Mouse (Mus musculus) retina, adult 2 months (tissue): ENCODE measurements around the gene Pkig.
"Not testable (repeated sequence)": the region's sequence is repeated elsewhere in the genome, so short reads cannot be mapped to it uniquely, and the experiment has no call there.

Experiments used
- DNase-seq: peaks from one replicate; pipeline ENCODE4 v3.0.0-alpha.2; 2012; ENCODE audit warnings: low read depth, low spot score

Gene Pkig

DNA sequence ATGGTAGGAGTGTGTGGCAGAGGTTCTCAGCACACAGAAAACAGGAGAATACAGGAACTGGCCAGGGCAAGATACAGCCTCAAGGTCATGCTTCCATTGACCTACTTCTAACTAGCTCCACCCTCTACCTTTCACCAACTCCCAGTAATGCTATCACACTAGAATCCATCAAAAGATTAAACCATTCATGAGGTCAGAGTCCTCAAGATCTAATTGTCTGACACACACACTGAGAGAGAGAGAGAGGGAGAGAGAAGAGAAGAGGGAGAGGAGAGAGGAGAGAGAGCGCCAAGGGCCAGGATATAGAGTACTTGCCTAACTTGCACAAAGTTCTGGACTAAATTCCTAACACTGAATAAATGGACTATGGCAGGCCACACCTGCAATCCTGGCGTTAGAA is 24.2 kb downstream of the Pkig start:
- no peak for DNase-seq

DNA sequence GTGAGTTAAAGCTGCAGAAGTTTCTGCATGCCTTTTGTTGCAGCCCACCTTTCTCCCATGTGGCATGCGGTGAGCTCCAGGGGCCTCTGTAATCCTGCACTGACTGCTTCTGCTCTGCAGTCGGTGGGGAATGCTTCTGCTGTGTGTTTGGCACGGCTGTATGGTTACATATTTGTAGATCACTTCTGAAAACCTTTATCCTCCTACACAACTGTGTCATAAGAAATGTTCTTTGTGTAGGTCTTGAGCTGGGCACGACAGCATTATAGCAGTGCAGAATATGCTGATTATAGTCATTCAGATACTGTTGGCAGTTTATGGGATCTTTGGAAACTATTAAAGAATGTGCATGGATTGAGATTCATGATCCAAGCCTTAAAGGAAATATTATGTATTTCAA is 27.1 kb downstream of the Pkig start:
- DNase-seq = no peak

DNA sequence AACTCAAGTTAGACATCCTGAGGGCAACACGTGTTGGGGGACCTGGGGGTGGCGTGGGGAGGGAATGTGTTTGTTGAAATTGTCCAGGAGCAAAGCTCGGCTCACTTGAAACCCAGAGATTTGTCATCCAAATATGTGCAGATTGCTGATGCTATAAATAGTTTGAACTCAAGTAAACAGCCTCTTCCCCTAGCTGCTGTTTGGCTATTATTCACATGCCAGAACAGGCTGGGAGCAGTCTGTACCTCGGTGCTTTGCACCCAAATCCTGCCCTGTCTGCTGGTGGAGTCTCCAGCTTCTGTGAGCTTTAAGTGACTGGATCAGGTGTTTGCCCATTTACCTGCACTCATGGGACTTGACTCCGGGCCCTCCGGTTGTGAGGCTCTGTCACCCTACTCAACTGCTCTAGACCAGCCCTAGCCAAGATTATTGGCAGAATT is 27.6 kb downstream of the Pkig start:
- DNase-seq = no peak

DNA sequence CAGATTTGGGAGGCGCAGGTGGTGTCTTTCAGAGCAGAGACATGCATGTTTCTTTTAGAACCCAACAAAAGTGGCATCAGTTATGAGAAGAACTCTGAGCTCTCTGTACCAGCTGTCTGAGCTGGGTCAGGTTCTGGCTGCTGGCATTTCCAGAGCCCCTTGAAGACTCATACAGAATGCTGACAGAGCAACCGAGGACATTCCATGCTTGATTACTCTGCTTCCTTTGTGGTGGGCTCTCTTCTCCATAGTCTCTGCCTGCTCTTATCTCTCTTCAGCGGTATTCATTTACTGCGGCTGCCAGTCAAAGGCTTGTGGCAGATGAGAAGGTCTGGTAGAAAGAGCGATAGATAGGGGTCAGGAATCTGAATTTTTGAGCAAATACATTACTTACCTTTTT is 28.0 kb downstream of the Pkig start:
- no peak for DNase-seq

- no peak for DNase-seq
Measured at GRCm38 (mm10) chr2:163686886-163687285, 28.7 kb downstream of the Pkig start.

GRCm38 (mm10) chr2:163688377-163688776 is 30.2 kb downstream of the Pkig start:
- not testable (repeated sequence) for DNase-seq

DNA sequence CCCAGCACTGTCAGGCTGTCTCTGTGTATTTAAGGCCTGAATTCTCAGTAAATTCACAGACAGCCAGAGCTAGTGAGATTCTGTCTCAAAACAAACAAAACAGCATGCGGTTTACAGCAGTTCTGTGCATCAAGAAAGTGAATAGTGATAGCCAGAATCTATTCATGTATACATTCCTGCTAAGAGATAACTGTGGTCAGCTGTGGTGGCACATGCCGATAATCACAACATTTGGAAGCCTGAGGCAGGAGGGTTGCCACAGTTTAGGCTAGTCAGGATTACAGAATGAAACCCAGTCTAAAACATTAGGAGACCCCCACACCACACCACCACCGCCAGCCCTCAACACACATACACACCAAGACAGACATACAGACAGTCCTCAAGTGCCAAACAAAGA is 31.6 kb downstream of the Pkig start:
- DNase-seq = no peak

DNA sequence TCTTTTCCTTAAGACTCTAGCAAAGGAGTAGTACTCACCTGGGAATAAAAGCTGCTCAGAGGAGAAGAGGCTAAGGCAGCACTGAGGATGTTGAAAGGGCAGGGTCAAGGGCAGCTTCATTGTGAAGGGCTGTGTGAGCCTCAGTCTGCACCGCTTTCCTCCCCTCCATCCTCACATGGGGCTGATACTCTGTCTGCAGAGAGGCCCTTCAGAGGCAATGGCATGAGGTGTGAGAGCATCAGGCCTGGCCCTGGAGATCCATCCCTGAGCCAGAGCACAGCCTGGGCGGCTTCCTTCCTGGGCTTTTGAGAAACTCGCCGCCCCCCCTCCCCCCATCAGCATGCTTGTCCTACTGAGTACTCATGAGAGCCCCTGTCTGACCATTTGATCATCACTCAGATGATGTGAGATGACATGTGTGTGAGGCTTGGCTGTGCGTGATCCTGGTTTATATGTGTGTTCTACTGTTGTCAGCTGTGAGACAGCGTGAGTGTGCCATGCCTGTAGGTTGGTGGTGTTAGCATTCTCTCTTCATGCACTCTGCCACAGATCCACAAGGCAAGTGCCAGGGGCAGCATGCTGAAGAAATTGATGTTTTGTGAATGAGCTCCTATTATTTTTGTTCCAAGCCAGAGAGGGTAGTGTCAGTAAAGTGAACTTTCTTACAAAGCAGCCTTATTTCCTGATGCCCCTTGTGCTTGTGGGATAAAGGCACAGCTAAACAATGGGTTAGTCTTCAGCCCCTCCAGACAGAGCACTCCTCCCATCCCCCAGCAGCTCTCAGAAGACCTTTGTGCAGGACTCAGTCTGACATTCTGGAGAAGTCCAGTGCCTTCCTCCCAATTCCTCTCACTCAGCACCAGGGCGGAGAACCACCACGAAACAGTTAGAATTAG is 32.5 kb downstream of the Pkig start:
- no peak for DNase-seq

DNA sequence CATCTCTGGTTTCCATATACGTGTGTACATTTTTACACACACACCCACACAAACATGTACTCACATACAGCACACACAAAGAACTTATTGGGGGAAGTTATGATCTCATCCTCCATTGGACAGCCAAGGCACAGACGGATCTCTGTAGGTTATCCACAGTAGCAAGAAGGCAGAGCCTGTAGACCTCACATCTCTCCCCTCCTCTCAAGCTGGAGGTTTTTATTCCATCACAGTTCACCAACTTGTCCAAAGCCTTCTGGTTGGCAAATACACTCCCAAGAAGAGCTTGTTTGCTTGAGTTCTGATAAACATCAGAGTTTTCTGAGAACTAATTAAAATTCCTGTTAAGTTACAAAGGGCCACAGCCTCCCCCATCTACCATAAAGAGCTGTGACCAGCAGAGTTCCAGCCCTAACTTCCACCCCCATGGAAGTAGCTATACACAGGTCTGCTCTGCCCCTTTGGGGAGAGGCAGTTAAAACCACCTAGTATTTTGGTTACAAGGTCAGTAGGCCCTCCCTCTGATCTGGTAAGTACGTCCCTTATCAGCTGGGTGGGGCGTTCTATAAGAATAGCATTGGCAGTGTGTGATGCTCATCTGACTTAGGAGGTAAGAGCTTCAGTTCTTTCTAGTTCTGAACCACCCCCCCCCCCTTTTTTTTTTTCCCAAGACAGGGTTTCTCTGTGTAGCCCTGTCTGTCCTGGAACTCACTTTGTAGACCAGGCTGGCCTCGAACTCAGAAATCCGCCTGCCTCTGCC is 33.8 kb downstream of the Pkig start:
- no peak for DNase-seq

DNA sequence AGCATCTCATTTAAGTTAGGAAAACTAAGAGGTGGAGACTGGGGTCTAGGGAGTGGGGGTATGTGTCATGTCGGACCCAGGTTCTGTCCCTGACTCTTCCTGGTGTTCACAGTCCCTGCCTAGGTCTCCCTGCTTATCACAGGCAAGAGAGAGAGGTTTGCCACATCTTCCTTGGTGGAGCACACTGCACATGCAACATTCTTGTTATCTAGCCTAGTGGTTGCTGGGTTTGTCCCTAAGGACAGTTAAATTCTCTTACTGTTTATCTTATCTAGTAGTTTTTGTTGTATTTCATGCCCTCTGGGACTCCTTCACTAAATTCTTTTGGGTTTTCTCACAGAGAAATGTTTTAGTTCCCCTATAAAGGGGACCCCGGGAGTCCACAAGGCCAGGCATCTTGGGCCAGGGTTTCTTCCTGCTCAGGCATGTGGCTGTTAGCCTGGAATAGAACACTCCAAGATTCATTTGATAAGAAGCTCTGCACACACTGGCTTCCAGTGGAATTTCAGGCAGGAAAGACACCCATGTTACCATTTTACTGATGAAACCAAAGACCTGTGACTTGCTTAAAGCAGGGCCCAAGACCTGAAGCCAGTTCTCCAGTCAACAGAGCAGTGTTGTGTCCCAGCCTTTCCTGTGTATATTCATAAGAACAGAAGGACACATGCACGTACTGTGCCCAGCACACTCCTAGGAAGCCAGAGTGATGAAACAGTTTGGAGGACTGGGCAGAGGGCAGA is 34.9 kb downstream of the Pkig start:
- DNase-seq = no peak

- DNase-seq = no peak
Measured at GRCm38 (mm10) chr2:163693716-163694314, 35.6 kb downstream of the Pkig start.

- DNase-seq = no peak
Measured at GRCm38 (mm10) chr2:163696763-163697162, 38.6 kb downstream of the Pkig start.

DNA sequence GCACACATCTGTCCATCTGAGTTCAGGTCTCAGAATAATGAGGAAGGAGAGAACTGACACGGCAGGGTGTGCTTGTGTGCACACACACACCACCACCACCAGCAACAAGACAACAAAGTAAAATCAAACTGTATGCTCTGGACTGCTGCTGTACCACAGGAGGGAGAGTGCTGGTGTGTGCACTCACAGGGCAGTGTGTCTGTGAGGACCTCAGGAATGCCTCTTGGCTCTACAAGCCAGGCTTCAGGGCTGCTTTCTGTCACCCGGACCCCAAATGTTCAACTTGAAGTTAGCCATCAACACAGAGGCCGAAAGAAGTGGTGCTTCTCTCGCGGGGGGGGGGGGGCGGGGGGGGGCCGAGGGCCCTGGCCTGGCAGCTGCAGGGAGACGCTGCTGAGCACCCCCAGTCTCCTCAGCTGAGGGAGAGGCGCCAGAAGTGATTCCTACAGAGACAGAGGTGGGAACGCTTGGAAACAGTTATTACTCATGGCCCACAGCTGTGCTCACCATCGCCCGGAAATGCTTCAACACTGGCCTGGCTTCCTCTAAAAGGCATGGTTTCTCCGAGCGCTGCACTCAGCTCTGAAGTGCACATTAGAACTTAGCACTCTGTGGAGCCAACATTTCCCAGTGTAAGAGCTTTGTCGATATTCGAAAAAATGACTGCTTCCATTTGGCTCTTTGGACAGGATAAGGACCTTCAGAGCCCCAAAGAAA is 39.7 kb downstream of the Pkig start:
- no peak for DNase-seq

- DNase-seq = no peak
Measured at GRCm38 (mm10) chr2:163699078-163699780, 41.0 kb downstream of the Pkig start.

DNA sequence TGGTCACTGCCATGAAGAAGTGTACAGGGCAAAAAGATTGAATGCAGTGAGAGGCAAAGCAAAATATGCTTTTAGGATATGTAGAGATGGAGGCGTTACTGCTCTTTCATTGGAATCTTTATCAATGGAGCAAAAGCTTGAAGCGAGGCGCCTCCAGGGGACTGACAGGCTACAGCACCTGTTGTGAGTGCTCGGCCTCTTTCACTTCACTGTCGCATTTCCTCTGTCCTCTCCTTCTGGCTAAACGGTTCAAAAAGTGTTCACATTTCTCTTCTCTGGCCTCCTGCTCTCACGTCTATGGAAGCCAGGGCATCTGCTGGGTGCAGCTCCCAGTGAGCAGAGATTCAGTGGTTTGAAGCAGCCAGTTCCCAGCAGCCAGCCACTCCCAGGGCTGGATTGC is 44.2 kb downstream of the Pkig start:
- DNase-seq = no peak

DNA sequence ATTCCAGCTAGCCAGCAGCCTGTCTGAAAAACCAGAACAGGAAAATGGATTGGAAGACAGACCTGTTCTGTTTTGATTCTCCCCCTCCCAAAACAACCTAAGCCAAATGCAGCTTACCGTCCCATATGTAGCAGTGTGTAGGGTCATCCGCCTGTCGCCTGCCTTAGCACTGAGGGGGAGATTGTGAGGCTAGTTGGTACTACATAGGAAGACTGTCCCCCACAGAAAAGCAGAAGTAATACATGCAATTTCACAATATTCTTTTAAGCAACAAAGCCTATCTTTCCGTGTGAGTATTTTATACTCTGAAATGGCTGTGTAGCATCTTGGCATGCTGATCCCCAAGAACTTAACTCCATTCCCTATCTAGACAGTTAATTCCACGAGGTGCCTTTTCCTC is 44.7 kb downstream of the Pkig start:
- no peak for DNase-seq

DNA sequence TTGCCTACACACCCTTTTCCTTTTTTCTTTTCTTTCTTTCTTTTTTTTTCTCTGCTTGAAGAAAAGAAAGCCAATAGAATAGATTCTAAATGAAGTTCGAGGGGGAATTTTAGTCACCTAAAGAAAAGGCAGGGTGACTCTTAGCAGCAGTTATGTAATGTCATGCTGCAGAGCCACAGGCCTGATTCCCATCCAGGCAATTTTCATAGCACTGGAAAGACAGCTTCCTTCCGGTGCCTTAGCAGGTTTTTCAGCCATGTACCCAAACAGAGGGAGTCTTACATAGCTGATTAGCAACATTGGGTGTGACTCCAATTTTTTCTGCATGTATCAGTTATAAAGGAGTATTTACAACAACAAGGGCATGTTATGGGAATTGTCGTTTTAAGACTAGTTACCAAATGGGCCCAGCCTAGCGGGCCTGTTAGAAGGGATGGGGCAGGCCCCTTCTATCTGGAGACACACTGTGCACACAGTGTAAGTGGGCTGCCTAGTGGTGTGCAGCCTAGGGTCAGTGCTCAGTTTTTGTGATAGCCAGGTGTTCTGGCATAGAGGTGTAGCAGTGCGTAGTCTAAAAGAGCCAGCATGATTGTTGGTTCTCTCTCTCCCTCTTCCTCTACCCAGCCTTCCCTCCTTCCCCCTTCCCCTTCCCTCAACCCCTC is 45.5 kb downstream of the Pkig start:
- no peak for DNase-seq

DNA sequence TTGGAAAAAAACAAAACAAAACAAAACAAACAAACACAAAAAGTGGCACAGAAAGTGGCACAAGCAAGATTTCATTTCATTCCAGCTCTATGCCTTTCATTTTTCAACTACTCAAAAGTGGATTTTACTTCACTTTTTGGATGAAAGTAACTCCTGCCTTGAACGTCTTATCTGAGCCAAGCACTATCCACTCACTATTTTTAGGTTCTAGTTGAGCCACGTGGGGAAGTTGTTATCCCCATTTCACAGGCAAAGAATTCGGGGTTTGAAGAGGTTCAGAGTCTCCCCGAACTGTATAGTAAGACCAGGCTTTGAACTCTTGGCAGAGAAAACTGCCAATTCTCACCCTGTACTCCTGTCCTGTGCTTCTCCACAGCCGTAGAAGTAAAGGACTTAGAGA is 50.1 kb downstream of the Pkig start:
- DNase-seq = no peak

- DNase-seq = no peak
Measured at GRCm38 (mm10) chr2:163708763-163709250, 50.6 kb downstream of the Pkig start.

GRCm38 (mm10) chr2:163710000-163710399 is 51.8 kb downstream of the Pkig start:
- DNase-seq = no peak
